Mouse (Mus musculus): Measurements from ENCODE around the gene Pnkp.

Gene Pnkp

GRCm38 (mm10) chr7:44832763-44833162, 24.2 kb upstream of the Pnkp start:
- no peak for DNase-seq

DNA sequence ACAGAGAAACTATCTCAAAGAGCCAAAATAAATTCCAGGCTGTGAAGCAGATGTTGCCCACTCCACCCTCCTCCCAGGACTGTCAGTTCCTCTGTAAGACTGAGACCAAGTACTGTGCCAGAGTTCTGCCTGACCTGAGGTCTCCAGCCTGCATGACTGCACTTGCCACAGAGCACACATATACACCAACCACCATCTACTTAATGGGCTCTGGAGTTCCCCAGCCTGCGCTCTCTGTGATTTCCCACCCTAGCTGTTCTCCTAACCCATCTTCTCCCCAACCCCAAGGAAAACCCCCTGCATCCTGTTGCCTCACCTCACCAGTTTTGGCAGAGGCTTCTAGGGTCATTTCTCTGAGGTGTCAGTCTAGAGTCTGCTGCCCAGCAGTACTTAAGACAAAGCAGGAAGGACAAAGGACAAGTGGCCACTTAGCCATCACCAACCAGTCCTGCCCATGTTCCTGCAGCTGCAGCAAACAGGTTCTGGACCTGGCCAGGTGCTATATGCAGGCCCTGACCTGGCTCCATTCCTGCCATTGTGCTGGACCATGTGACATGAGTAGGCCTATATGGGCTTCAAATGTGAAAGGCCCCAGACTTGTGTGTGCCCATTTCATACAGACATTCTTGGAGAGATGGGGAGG, 21.4 kb upstream of the Pnkp start:
- DNase-seq: no peak

- no peak for DNase-seq
Observed at GRCm38 (mm10) chr7:44836016-44836404, 20.9 kb upstream of the Pnkp start.

DNA sequence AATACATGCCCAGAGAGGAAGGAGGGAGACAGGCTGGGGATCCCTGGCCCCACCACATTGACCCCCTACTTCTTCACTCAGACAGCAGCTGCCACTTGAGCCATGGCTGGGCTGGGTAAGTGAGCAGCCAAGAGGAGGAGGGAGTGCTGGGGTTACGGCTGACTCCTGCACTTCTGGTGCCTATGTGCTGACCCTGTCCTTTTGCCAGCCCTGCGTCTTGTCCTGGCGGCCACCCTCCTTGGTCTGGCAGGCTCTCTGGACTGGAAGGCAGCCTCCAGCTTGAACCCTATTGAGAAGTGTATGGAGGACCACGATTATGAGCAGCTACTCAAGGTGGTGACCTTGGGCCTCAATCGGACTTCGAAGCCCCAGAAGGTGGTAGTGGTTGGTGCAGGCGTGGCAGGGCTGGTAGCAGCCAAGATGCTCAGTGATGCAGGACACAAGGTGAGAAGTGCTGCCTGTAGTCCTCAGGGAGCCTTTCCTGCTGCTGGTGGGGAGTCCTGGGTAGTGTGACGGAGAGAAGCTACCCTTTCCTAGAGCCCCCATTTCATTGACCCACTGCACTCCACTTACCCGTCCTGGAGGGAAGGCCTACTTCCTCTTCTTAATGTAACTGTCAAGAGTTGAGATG, 20.4 kb upstream of the Pnkp start:
- no peak for DNase-seq

DNA sequence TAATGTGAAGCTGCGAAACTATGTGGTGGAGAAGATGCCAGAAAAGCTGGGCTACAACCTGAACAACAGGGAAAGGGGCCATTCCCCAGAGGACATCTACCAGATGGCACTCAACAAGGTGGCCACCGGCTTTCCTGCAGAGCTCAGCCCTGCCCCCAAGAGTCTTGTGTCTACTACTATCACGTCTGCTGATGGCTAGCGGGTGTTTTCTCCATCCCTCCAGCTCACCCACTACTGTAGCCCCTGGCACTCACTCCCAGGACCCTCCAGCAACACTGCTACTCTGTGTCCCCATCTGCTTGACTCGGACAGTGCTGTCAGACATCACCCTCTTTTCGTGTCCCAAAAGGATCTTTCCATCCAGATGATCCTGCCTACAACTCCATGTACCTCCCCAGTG, 18.9 kb upstream of the Pnkp start:
- DNase-seq: no peak

DNA sequence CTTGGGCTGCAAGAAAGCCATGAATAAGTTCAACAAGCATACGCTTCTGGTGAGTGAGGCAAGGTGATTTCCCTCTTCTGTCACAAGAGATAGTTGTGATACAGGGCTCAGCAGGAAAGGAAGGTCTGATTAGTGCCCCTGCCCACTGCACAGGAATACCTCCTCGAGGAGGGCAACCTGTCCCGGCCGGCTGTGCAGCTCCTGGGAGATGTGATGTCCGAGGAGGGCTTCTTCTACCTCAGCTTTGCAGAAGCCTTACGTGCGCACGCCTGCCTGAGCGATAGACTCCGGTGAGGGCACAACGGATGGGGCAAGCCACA, 17.8 kb upstream of the Pnkp start:
- no peak for DNase-seq

- DNase-seq: peak; percentile 67
Observed at GRCm38 (mm10) chr7:44839491-44840191, 17.3 kb upstream of the Pnkp start.

DNA sequence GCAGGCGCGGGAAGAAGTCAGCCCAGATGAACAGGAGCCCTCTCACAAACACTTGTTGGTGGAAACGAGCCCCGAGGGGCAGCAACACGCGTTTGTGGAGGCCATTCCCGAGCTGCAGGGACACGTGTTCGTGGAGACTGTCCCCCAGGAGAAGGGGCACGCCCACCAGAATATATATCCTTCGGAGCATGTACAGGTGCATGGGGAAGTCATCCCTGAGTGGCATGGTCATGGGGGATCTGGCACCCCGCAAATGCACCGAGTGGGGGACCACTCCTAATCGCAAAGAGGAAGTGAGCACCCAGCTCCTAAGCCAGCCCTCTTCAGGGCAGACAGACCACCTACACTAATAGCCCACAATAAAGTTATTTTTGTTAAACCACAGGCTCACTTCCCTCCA, 16.5 kb upstream of the Pnkp start:
- no peak for DNase-seq

DNA sequence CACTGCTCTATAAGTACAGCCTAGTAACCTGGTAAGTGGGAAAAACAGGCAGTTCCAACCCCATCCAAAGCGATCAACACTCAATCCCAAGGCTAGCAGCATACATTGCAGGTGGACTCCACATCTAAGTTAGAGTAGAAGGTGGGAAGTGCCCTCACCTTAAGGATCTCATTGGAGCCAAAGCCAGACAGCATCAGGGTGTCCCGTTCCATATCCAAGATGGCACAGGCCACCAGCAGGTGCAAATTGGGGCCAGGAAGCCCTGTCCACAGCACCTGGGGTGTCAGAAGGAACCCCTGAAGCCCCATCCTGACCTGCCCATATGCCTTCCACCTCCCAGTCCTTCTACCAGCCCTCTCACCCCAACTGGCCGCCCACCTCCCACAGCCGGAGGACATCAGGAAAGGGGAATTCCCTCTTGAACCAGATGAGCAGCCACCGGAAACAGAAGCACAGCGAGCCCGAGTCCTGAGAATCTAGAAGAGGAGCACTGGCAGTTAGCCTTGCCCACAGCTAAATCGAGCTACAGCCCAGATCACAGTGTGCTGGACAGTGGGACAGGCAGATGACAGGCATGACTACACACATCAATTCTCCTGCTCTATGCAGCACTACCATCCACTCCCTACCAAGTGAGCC, 15.0 kb upstream of the Pnkp start:
- no peak for DNase-seq

DNA sequence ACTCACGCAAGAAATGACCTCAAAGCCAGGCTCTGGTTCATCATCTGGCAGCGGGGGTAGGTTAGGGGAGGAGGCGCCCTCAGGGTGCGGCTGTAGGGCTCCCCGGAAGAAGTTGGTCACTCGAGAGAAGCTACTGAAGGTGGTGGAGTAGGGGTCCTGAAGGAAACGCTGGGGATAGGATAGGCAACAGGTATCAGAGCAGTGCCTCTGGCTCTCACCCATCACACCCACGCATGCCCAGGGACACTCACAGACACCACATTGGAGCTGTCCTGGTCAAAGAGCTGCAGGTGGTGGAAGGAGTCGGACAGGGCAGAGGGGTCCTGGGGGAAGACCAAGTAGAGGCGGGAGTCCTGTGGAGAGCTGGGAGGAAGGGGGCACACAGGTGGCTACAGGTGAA, 11.9 kb upstream of the Pnkp start:
- DNase-seq: no peak

DNA sequence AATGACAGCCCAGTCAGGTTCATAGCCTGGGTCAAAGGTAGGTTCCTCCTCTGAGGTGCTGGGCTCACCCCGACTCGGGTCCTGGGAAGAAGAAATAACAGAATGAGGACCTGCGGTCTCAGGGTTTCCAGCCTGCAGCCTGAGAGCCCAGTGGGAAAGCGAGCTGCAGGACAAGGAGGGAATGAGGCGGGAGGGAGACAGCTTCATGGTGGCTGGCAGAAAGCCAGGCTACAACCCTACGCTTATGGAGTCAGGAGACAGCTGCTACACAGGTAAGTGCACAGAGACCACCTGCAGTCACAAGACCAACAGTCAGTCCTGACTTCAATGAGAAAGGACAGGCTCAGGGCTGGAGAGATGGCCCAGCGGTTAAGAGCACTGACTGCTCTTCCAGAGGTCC, 10.1 kb upstream of the Pnkp start:
- no peak for DNase-seq

DNA sequence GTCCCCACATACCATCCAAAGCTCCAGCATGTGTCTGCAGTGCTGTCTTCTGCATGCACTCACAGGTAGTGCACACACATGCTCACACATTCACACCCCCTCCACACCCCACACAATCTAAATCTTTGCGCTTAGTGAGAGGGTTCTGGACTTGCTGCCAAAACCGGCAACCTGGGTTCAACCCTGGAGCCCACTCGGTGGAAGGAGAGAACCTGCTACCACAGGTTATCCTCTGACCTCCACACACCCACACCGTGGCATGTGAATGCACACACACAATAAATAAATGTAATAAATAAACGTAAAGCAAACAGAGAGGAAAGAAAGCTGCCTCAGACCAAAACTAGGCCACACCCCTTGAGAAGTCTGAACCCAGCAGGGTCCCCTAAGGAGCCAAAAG, 9.2 kb upstream of the Pnkp start:
- no peak for DNase-seq

DNA sequence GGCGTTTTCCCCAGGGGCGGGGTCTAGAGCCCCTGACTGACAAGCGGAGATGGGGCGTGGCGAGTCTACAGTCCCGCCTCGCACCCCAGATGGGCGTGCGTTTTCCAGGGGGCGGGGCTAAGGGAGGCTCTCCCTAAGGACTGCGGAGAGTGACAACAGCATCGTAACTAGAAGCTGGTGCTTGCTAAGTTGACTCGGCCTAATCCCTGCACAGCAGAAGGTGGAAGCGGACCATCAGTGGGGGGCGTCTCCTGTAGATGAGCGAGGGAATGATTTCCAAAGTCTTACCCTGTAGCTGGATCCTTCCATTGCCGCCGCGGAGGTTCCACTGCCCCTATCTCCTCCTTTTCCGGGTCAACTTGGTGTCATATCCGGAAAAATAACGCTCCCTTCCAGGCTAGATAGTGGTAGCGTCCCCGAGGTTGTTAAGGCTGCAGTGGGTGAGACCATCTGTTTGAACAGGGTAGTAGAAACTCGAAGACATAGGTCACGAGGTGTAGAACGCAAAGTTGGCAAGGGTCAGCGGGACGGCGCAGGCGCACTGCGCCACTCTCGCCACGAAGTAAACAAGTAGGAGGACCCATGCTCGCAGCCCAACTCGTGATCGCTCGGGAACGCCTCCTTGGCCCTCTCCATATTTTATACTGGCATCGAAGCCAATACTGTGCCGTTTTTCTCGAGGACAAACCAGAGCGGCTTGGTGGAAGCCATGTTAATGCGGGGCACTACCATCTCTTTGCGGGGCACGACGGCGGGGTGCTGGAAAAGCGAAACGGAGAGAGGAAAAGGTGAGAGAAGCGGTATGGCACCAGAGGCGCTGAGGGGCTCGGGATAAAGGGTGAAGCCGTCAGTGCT, 8.2 kb upstream of the Pnkp start, which contains the start of the genes Akt1s1 and Tbc1d17:
Gene Akt1s1 (plus strand): TSS at position 431 of the 855 bp plus-strand sequence.
Gene Tbc1d17 (minus strand): TSS at position 519 of the 855 bp plus-strand sequence.
- DNase-seq: peak; percentile 97

DNA sequence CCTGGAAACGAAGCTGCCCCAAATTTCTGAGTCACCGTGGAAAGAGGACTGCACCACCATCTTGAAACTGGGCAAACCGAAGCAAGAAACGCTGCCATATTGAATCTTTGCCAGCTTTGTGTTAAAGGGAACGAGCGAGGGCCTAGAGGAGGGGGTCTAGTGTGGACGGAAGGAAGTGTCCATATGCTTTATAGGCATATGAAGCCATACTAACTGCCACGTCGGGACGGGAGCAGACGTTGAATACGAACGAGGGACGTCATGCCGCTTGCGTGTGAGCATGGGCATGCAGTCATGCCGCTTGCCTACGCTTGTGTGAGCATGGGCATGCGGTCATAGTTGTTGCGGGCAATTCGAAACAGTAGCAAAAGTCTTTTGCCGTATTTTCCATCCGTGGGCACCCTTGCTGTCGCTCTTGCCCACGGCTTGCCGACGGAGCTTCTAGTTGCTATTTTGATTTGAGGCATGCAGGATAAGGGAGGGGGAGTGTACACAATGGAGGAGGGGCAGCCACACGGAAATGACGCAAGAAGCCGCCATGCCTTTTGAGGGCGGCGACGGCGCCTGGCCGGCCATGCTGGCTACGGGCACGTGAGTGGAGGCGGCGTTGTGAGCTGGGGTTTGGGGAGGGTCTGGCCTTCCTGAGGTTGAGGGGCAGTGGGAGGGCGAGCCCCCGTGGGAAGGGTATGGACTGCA, 7.4 kb upstream of the Pnkp start:
- peak; percentile 83 for DNase-seq

GRCm38 (mm10) chr7:44850146-44850545, 6.8 kb upstream of the Pnkp start:
- DNase-seq: peak; percentile 83

DNA sequence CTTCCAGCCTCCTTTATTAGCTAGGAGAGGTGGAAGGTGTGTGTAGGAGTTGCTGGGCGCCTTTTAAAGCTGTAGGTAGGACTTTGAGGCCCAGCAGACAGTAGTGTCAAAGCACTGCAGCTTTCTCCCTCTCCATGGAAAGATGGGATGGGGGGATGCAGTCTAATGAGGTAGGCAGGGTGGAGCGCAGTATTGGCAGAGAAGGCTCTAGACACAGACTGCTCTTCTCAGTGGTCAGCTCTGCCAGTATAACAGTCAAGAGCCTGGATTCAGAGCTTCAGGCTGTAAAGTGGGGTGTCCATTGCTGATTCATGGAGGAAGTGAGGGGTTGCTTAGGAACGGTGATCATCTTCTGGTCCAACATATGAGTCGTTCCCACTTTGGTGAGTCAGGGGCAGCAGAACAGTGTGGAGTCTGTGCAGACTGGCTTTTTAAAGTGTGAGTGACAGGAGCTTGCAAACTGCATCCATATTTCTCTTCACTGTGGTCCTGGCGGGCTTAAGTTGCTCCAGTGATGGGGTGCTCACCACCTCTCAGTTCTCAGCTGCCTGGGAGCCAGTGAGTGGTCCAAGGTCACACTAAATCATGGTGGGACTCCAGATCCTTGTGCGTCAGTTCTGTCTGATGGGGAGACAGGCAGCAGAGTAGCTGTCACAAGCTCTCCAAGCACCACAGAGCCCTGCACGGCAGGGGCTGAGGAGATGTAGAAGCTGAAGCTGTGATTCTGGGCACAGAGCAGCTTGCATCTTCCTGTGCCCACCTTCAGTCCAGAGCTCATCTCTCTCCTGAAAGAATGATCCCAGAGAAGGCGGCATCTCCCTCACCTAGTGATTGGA, 5.9 kb upstream of the Pnkp start:
- no peak for DNase-seq

- DNase-seq: no peak
Observed at GRCm38 (mm10) chr7:44851625-44852234, 5.2 kb upstream of the Pnkp start.

DNA sequence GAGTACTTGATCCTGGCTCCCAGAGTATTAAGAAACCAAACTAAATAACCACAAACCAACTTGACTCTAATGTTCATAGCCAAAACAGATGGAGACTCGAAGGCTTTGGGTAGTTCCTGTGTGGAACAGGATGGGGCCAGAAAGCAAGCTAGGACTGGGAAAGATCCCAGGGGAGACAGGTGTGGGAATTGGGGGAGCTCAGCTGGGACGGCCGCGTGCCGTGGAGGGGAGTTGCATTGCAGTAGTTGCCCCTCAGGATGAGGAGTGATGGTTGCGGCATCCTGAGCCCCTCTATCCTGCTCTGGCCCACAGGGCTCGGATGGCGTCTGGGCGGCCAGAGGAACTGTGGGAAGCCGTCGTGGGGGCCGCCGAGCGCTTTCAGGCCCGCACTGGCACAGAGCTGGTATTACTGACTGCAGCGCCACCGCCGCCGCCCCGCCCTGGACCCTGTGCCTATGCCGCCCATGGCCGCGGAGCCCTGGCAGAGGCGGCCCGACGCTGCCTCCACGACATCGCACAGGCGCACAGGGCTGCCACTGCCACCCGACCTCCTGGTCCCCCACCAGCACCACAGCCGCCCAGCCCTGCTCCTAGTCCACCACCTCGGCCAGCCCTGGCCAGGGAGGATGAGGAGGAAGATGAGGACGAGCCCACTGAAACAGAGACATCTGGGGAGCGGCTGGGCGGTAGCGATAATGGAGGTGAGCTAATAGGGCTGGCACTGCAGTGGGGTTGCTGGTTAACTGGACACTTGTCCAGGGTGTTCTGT, 4.5 kb upstream of the Pnkp start:
- DNase-seq: no peak

DNA sequence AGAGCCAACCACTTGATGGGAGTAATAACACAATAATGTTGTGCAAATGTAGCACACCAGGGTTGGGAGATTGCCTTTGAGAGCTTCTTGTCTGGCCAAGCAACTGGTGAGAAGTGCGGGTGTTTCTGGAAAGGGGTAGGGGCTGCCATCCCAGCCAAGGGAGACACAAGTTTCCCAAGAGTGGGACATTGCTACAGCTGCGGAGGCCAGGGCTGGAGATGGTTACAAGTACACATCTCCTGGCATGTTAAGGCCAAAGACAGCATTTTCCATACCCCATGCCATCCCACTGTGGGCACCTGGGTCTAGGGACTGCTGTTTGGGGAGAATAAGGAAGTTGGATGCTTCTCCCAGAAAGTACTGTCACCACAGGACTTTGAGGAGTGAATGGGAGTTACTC, 3.9 kb upstream of the Pnkp start:
- DNase-seq: no peak
